Mouse (Mus musculus): ENCODE results near the gene Kit. TPM values are rescaled to one million over a fixed set of nuclear protein-coding genes. Genes with fewer than 3 reads are reported as not detected.

Gene Kit
- total RNA-seq, 2 experiments from 2014 or later: 72.5 to 76.6 TPM

GRCm38 (mm10) chr5:75704584-75705175 is 130.0 kb downstream of the Kit start:
- DNase-seq (ENCODE audit: extremely low spot score in 1 of 2, low spot score in 1 of 2): no peak

DNA sequence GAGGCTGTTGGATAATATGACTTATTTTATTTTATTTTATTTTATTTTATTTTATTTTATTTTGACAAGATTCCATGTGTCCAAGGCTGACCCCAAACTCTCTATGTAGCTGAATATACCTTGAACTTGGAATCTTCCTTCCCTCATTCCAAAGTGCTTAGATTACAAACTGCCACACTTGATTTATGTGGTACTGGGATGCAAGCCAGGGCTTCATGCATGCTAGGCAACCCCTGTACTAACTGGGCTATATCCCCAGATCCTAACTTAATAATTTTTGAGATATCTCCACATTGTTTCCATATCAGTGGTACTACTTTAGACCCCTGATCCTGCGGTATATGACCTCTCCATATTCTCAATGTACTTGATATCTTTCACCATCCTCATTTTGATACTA is 130.7 kb downstream of the Kit start:
- no peak for DNase-seq (ENCODE audit: extremely low spot score in 1 of 2, low spot score in 1 of 2)

Measured in layer of hippocampus, postnatal 25 days (tissue).